Mouse (Mus musculus) liver, embryonic 15.5 days (tissue): ENCODE results near the gene Sgpp1. TPM values are rescaled to one million over a fixed set of nuclear protein-coding genes. Genes with fewer than 3 reads are reported as not detected.

Experiments used
- ATAC-seq: fragments of 200-750 bp; cut with Nextera tagmentation; 2 replicates; pipeline ENCODE4 v1.8.0; 2017; ENCODE audit warnings: moderate number of reproducible peaks, mild to moderate bottlenecking, moderate library complexity; ENCODE audit not compliant: insufficient read depth
- H3K27ac ChIP-seq: fragments of 300-500 bp; sonication (generic); replicated peaks from 2 replicates; pipeline ENCODE4 v1.5.1; 2015; ENCODE audit warnings: mild to moderate bottlenecking, inconsistent platforms
- H3K27me3 ChIP-seq: fragments of 300-500 bp; sonication (generic); 2 replicates; pipeline ENCODE4 v1.6.1; 2015; ENCODE audit warnings: mild to moderate bottlenecking, inconsistent platforms
- H3K36me3 ChIP-seq: fragments of 300-500 bp; sonication (generic); replicated peaks from 2 replicates; pipeline ENCODE4 v1.6.1; 2015; ENCODE audit warnings: moderate library complexity, mild to moderate bottlenecking, inconsistent platforms
- H3K4me1 ChIP-seq: fragments of 300-500 bp; sonication (generic); replicated peaks from 2 replicates; pipeline ENCODE4 v1.6.1; 2015; ENCODE audit warnings: inconsistent platforms
- H3K4me2 ChIP-seq: fragments of 300-500 bp; sonication (generic); 2 replicates; pipeline ENCODE4 v1.6.1; 2015; ENCODE audit warnings: moderate library complexity, mild to moderate bottlenecking, inconsistent platforms
- H3K4me3 ChIP-seq: fragments of 300-500 bp; sonication (generic); replicated peaks from 2 replicates; pipeline ENCODE4 v1.5.1; 2015; ENCODE audit warnings: mild to moderate bottlenecking, inconsistent platforms
- H3K9ac ChIP-seq: fragments of 300-500 bp; sonication (generic); 2 replicates; pipeline ENCODE4 v1.6.1; 2015; ENCODE audit warnings: moderate library complexity, mild to moderate bottlenecking, inconsistent platforms
- H3K9me3 ChIP-seq: fragments of 300-500 bp; sonication (generic); replicated peaks from 2 replicates; pipeline ENCODE4 v1.6.1; 2016; ENCODE audit warnings: inconsistent platforms
- WGBS: fragments of 180-500 bp; shearing (Covaris S2); methylation state at CpG from one replicate; pipeline ENCODE4 v1.1.7; 2015; ENCODE audit warnings: mixed read lengths; ENCODE audit not compliant: insufficient replicate concordance; 5-methylcytosine and 5-hydroxymethylcytosine counted together
- polyA plus RNA-seq: library from polyadenylated mRNA; unstranded; fragments of >200 nt; fragmentation: Nextera tagmentation; extraction: Ambion mirVana; gene quantifications from 2 replicates; pipeline ENCODE4 v1.2.1, GENCODE M21; 2015

The Sgpp1 gene
- 13.3 and 15.6 TPM in 2 replicates for polyA plus RNA-seq

DNA sequence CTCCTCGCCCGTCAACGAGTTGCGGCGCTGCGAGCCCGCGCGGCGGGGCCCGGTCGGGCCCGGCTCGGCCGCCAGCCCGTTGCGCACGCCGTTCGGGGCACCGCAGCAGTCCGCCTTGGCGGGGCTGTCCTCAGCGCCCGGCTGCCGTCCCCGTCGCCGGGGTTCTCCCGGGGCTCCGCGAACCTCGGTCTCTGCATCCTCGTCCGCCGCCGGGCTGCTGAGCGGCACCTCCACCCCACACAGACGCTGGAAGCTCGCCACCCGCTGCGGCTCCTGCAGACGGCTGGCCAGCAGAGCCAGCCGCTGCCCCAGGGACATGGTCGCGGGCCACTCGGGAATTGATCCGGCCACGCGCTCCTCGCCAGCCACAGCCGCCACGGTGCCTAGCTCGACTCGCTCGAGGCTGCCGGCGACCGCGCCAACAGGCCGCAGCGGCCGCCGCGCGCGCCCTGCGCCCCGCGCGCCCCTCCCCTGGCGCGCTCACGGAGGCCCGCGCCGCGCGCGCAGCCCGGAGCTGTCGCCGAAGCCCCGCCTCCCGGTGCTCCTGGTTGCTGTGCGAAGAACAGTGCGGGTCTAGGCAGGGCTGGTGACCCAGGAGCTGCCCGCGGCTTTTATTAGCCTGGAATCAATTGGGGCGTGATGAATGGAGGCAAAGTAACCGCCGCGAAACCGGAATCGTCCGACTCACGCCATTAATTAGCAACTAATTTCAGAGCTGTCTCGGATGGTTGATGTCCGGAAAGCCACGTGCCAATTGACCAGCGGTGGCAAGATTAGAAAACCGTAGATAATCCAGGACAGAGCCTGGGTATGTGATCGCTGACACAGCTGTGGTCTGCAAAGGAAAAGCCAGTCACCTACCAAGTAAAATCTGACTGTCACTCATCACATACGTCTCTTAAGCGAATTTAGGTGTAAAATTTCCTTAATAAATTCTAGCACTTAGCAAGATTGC is at the start of gene Sgpp1:
Gene Sgpp1 (minus strand): TSS at position 484 of the 955 bp plus-strand sequence.
- Histone ChIP-seq H3K9me3 (no peaks in the 10 kb centered on the region), H3K4me2 (peak within 1 kb of the TSS; percentile 86), H3K27me3 (no peaks in the 10 kb centered on the region), H3K27ac (peak within 1 kb of the TSS; percentile 82), H3K9ac (peak within 1 kb of the TSS; percentile 87), H3K36me3 (no peaks in the 10 kb centered on the region), H3K4me1 (peaks cover 29% of the 10 kb centered on the region), H3K4me3 (peak within 1 kb of the TSS; percentile 72)
- ATAC-seq: peak; percentile 92
- under 1% methylated on average over 105 of the region's 105 CpGs for WGBS

DNA sequence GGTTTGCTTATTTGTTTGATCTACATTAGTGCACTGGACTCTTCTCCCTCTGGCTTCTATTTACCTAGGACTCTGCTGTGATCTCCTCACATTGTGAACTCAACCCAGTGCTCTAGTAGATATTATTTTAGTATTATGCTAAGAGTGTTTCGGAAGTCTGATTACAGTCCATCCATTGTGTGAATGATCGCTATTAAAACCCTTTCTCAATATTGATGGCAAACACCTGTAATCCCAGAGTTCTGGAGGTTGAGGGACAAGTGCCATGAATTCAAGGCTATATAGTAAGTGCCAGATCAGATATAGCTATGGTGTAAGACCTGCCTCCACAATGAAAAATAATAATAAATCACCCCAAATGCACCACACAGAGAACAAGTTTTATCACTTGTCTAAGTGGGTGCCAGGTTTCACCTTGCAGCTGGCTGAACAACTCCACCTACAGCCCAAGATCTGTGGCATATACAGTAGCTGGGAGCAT is 48.8 kb upstream of the Sgpp1 start:
- no peak overlapping the region for H3K4me2 ChIP-seq
- H3K4me1 ChIP-seq: 0 out of 2 replicates have a peak, but pooled peaks cover 2% of the 10 kb centered on the region
- H3K9ac ChIP-seq: no peak overlapping the region
- H3K36me3 ChIP-seq: no peaks in the 10 kb centered on the region
- ATAC-seq: no peak
- no peak overlapping the region for H3K27ac ChIP-seq
- H3K4me3 ChIP-seq: no peak overlapping the region
- 68% methylated on average over 2 of the region's 2 CpGs for WGBS
- H3K9me3 ChIP-seq: no peaks in the 10 kb centered on the region
- H3K27me3 ChIP-seq: no peaks in the 10 kb centered on the region

DNA sequence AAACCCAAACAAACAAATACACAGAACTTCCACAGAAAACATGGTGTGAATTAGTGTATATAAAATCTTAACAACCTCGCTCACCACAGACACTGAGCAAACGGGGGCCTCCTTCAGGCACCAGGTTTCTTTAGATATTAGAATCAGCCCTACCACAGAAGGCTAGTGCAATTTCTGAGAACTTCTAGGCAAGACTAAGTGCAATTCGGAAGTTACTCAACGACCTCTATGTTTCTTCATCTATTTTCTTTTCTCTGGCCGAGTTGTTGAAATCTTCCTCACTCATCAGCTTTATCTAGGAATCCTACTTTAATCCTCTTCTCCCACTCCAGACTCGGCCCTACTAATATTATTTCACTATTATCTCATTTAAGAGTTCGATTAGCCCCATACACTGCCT is 46.5 kb upstream of the Sgpp1 start:
- H3K27ac ChIP-seq: no peak overlapping the region
- no peaks in the 10 kb centered on the region for H3K36me3 ChIP-seq
- H3K4me3 ChIP-seq: no peak overlapping the region
- no peaks in the 10 kb centered on the region for H3K27me3 ChIP-seq
- 31% methylated on average over 7 of the region's 7 CpGs for WGBS
- no peak overlapping the region for H3K9ac ChIP-seq
- ATAC-seq: no peak
- 0 out of 2 replicates have a peak, but pooled peaks cover 2% of the 10 kb centered on the region for H3K4me1 ChIP-seq
- no peak overlapping the region for H3K4me2 ChIP-seq
- no peaks in the 10 kb centered on the region for H3K9me3 ChIP-seq

DNA sequence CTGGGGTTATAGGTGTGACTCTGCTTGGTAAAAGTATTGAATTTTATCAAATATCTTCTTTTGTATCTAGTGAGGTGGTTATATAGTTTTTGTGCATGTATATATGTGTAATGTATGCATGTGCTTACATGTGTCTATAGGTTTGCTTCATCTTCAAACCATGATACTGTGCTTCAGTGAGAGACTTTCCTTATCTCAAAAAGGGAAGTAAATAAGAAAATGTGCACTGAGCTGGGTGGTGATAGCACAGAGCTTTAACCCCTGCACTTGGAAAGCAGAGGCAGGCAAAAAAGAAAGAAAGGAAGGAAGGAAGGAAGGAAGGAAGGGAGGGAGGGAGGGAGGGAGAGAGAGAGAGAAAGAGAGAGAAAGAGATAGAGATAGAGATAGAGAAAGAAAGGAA is 45.9 kb upstream of the Sgpp1 start:
- H3K27ac ChIP-seq: no peak overlapping the region
- no peak for ATAC-seq
- H3K36me3 ChIP-seq: no peaks in the 10 kb centered on the region
- no peak overlapping the region for H3K4me3 ChIP-seq
- 0 out of 2 replicates have a peak, but pooled peaks cover 2% of the 10 kb centered on the region for H3K4me1 ChIP-seq
- H3K27me3 ChIP-seq: no peaks in the 10 kb centered on the region
- H3K9me3 ChIP-seq: no peaks in the 10 kb centered on the region
- no peak overlapping the region for H3K4me2 ChIP-seq
- H3K9ac ChIP-seq: no peak overlapping the region

DNA sequence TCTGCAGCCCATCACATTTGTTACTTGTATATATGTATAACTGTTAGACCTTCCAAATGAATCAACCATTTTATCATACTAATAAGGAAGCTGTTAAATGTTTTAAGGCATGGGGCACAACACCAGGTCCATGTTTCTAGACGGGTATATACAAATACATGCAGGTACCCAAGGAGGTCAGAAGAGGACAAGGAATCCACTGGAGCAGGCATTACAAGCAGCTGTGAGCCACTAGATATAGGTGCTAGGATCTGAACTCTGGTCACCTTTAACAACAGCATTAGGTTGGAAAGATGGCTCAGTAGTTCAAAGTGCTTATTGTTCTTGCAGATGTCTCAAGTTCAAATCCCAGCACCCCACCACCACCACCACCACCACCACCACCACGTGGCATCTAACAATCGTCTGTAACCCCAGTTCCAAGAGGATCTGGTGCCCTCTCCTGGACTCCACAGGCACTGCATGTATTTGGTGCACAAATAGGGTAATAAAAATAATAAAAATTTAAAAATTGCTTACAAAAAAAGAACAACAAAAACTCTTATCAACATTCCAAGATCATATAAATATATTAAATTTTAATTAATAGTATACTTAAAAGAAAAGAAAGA is 37.0 kb upstream of the Sgpp1 start:
- Histone ChIP-seq H3K9ac (no peak overlapping the region), H3K27me3 (no peaks in the 10 kb centered on the region), H3K9me3 (no peaks in the 10 kb centered on the region), H3K4me3 (no peak overlapping the region), H3K4me2 (no peak overlapping the region), H3K4me1 (0 out of 2 replicates have a peak, but pooled peaks cover 2% of the 10 kb centered on the region), H3K36me3 (no peaks in the 10 kb centered on the region), H3K27ac (no peak overlapping the region)
- WGBS: 17% methylated on average over 3 of the region's 3 CpGs
- no peak for ATAC-seq

DNA sequence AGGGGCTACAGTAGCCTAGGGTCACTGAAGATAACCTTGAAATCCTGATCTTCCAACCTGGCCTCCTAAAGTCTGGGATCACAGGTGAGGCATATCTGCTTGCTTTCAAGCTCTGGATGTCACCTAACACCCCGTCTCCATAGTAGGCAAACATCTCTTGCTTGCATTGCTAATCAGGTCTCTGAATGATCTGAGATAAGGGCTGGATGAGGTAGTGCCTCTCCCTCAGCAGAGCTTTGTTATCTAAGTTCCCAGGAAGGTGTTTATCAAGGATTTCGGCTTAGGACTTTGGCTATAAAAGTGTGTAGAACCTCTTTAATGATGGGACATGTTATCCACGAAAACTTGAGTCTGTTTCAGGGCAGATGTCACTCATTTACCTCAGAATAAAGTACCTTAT is 35.9 kb upstream of the Sgpp1 start:
- H3K9me3 ChIP-seq: no peaks in the 10 kb centered on the region
- H3K4me2 ChIP-seq: no peak overlapping the region
- WGBS: 12% methylated on average over 3 of the region's 3 CpGs
- no peak for ATAC-seq
- no peak overlapping the region for H3K4me3 ChIP-seq
- 0 out of 2 replicates have a peak, but pooled peaks cover 2% of the 10 kb centered on the region for H3K4me1 ChIP-seq
- H3K27me3 ChIP-seq: no peaks in the 10 kb centered on the region
- no peaks in the 10 kb centered on the region for H3K36me3 ChIP-seq
- H3K27ac ChIP-seq: no peak overlapping the region
- no peak overlapping the region for H3K9ac ChIP-seq

DNA sequence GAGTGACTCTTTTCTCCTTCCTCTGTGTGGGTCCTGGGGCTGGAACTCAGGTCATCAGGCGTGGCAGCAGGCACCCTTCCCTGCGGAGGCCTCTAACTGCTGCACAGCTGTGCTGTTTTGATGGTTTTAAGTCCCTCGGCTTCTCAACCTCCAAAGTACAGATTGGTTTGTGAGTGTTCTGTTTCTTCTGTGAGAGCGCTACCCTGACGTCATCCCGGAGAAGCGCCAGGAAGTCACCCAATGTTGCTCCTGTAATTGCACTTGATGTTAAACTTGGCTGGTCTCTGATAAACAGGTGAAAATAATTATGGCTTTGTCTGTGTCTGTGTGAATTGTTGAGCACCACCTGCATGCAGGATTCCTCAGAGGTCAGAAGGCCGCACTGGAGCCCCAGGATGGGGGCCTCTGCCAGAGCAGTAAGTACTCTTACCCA is 31.4 kb upstream of the Sgpp1 start:
- no peak for ATAC-seq
- Histone ChIP-seq H3K4me3 (no peak overlapping the region), H3K4me1 (0 out of 2 replicates have a peak, but pooled peaks cover 6% of the 10 kb centered on the region), H3K36me3 (no peaks in the 10 kb centered on the region), H3K9me3 (no peaks in the 10 kb centered on the region), H3K4me2 (no peak overlapping the region), H3K27ac (no peak overlapping the region), H3K27me3 (no peaks in the 10 kb centered on the region), H3K9ac (no peak overlapping the region)
- WGBS: 50% methylated on average over 8 of the region's 8 CpGs

DNA sequence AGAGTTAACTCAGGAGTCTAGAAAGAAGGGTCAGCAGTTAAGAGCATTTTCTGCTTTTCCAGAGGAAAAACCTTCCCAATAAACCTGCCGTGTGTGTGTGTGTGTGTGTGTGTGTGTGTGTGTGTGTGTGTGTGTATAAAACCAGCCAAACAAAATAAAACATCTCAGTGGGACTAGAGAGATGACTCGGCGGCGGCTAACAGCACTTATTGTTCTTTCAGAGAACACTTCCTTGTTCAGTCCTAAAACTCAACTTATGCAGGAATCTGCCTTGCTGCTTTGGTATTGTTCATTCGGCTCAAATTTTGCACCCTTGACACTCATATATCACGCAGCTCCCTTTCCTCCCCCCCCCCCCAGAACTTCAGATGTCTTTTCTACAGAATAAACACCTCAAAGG is 30.9 kb upstream of the Sgpp1 start:
- whole genome bisulfite sequencing: 36% methylated on average over 6 of the region's 6 CpGs
- no peak overlapping the region for H3K9ac ChIP-seq
- no peaks in the 10 kb centered on the region for H3K27me3 ChIP-seq
- no peaks in the 10 kb centered on the region for H3K36me3 ChIP-seq
- H3K4me3 ChIP-seq: no peak overlapping the region
- H3K9me3 ChIP-seq: no peaks in the 10 kb centered on the region
- no peak overlapping the region for H3K27ac ChIP-seq
- no peak overlapping the region for H3K4me2 ChIP-seq
- 0 out of 2 replicates have a peak, but pooled peaks cover 6% of the 10 kb centered on the region for H3K4me1 ChIP-seq
- ATAC-seq: no peak

DNA sequence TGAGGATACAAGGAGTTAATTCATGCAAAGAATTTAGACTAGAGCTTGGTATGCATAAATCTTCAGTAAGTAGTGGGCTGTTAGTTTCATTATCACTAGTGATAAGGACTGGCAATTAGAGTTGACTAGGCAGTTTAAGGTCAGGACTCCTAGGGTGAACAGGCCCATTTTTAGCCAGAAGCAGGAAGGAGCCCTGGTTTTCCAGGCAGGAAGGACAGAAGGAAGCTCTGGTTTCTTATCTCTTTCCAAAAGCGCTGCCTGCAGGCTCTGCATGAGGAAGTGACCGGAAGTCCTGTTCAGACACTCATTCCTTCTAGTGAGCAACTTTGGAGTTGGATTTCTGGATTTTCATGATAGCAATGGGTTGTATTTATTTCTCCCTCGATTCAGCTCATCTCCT is 30.2 kb upstream of the Sgpp1 start:
- no peak overlapping the region for H3K4me3 ChIP-seq
- H3K9me3 ChIP-seq: no peaks in the 10 kb centered on the region
- H3K27me3 ChIP-seq: no peaks in the 10 kb centered on the region
- peaks cover 4% of the 10 kb centered on the region; the same call in 1 of the 2 replicates for H3K4me1 ChIP-seq
- 14% methylated on average over 3 of the region's 3 CpGs for WGBS
- H3K27ac ChIP-seq: no peak overlapping the region
- no peak for ATAC-seq
- no peak overlapping the region for H3K4me2 ChIP-seq
- no peaks in the 10 kb centered on the region for H3K36me3 ChIP-seq
- H3K9ac ChIP-seq: no peak overlapping the region

DNA sequence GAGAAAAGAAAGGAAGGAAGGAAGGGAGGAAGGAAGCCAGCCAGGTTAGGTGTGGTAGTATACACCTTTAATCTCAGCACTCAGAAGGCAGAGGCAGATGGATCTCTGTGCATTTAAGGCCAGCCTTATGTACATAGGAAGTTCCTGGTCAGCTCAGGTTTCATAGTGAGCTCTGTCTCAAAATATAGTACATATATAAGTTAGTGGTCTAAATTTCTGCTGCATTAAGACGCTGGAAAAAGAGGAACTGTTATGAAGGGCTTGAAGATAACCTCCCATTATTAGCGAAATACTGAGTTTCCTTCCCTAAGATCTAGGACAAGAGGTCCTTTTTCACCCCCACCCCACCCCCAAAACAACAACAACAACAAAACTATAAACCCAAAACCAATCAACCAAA is 20.9 kb upstream of the Sgpp1 start:
- no peak for ATAC-seq
- WGBS: 30% methylated on average over 2 of the region's 2 CpGs
- H3K27ac ChIP-seq: no peak overlapping the region
- H3K9ac ChIP-seq: no peak overlapping the region
- H3K27me3 ChIP-seq: no peaks in the 10 kb centered on the region
- no peaks in the 10 kb centered on the region for H3K9me3 ChIP-seq
- no peaks in the 10 kb centered on the region for H3K36me3 ChIP-seq
- no peaks in the 10 kb centered on the region; the same call in 1 of the 2 replicates for H3K4me1 ChIP-seq
- H3K4me3 ChIP-seq: no peak overlapping the region
- H3K4me2 ChIP-seq: no peak overlapping the region

DNA sequence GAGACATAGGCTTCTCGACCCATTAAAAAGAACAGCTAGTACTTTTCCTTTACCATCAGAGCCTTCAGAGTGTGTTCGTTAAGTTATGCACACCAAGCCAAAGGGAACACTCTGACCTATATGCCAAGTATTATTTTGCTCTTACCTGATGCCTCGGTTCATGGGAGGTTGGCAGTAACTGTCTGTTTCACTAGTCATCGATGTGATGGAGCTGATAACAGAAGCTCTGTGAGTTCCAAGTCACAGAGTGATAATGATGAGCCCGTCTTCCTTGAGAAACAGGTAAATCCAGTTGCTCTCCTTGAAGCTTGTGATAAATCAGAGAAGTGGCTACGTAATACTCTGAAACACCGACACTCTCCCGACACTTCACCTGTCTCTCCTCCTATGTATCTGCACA is 18.2 kb upstream of the Sgpp1 start:
- H3K4me3 ChIP-seq: no peak overlapping the region
- H3K9me3 ChIP-seq: no peaks in the 10 kb centered on the region
- no peaks in the 10 kb centered on the region for H3K27me3 ChIP-seq
- no peaks in the 10 kb centered on the region for H3K4me1 ChIP-seq
- no peak overlapping the region for H3K27ac ChIP-seq
- whole genome bisulfite sequencing: 67% methylated on average over 8 of the region's 8 CpGs
- no peak overlapping the region for H3K4me2 ChIP-seq
- H3K36me3 ChIP-seq: no peaks in the 10 kb centered on the region
- H3K9ac ChIP-seq: no peak overlapping the region
- ATAC-seq: no peak
